Mouse (Mus musculus) kidney, postnatal 4 days (tissue): ENCODE data around the gene Neurod6.

Source experiments
- DNase-seq, 2 experiments: peaks; one replicate each; pipeline ENCODE4 v3.0.0; 2021; ENCODE audit warnings: mixed read lengths in 2 of 2

The Neurod6 gene

DNA sequence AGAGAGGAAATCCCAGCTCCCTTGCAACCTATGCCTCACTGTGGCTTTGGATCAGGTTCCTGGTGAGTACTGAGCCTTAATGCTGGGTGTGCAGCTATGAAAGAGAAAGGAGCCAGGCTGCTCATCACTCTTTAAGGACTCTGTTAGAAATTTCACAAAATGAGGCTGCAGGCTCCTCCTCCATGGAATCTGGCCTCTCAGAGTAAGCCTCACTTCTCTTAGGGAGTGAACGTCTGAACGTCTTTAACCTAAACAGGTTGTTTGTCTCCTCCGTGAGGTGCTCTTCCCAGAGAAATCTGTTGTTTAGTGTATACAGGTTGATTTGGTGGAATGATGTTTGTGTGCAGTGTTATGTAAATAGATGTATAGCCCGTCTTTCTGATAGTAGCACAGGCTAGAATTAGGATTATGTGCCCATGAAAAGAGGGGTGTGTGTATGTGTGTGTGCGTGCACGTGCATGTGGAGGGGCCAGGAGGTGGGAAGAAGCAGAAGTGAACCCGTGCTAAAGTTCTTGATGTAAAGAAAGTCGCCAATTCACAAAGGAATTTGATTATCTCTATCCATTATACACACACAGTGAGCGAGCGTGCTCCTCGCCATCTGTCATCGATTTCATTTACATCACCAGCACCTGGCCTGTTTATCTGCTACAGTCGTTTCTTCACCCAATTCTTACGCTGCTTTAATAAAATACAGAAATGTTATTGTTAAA is 34.8 kb downstream of the Neurod6 start:
- DNase-seq = no peak

DNA sequence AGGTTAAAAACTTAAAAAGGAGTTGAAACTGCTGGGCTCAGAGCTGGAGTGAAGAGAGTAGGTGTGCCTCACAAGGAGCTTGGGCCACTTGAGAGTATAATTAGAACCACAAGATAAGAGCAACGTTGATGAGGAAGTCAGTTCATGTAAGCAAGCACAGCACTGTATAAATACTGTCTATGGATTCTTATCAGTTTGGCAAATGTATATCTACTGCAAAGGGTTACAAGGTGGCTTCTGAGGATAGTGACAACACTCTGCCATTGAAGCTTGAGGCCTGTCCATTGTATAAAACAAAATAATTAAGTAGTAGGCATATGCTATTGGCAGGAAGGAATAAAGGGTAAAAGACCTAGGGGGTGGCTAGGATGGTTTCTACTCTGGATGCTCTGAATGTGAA is 46.4 kb downstream of the Neurod6 start:
- DNase-seq = no peak
